Mouse (Mus musculus) brain, embryonic 14.5 days (tissue): ENCODE measurements around the gene Cep164.

Experiments used
- CTCF ChIP-seq: fragments of 200-500 bp; IDR thresholded peaks from 2 replicates; pipeline ENCODE4 v1.5.1; 2012; ENCODE audit warnings: inconsistent platforms, mild to moderate bottlenecking, moderate library complexity, borderline replicate concordance; ENCODE audit not compliant: insufficient read depth, insufficient read length; ENCODE audit errors: extremely low read depth
- POLR2A ChIP-seq: fragments of 200-500 bp; IDR thresholded peaks from 2 replicates; pipeline ENCODE4 v1.6.1; 2012; ENCODE audit warnings: mild to moderate bottlenecking, inconsistent platforms, borderline replicate concordance; ENCODE audit not compliant: poor library complexity, insufficient read depth, insufficient read length, severe bottlenecking; ENCODE audit errors: extremely low read depth

DNA sequence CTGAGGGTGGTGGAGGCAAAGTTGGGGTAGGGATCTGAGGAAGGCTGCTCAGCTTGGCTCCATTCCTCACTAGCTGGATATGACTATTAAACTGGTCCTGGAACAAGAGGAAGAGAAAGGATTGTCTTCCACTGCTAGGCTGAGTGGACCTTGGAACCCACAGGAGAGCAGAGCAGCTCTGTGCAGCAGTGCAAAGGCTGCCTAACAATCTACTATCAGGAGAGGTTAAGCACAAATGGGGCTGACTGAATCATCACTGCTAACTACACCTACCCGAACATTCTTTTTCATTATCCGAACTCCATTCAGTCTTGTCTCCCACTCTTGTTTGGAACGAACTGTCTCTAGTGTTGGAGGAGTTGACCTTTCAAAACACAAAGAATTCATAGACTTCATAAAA is 40.7 kb upstream of the Cep164 start:
- TF ChIP-seq CTCF (no peak), POLR2A (no peak)
